Mouse (Mus musculus) frontal cortex, postnatal 25 days (tissue): ENCODE measurements around the gene Gm9970.

Experiments
- DNase-seq, 2 experiments: peaks; one replicate each; pipeline ENCODE4 v3.0.0; 2022; ENCODE audit warnings: low spot score in 2 of 2

Gm9970 gene

DNA sequence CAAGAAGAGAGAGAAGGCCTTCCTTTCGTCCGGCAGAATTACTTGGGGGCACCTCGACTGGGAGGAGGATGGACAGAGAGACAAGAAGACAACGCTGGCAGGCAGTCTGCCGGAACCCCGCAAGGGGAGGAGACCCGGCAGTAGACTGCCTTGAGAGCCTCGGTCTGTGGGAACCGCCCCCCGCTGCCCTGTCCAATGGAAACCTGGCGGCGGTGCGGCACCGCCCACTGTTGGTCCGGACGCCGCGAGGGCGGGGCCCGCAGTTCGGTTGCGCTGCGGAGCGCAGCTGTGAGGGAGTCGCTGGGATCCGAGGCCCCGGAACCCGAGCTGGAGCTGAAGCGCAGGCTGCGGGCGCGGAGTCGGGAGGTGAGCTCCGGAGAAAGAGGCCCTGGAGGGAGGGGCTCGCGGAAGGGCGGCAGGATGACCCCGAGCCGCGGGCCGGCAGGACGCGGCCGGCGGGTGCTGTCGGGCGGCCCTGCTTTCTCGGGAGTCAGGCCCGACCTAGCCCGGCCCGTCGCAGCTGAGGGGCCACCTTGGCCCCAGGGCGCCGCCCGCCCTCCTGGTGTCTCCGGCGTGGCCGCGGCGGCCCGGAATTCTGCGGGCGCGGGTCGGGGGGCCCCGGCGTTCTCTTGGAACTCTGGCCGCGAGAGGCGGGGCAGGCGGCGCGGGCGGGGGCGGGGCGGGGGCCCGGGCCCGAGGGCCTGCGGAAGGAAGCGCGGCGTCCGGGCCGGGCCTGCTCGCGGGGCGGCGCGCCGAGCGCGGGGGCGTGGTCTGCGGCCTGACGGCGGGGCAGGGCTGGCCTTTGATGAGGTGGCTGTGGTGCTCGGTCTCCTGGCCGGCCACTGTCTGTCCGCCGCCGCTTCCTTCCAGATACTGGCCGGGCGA, at the start of gene Gm9970, which contains the start of gene Nrbp1:
Gene Gm9970 (minus strand): TSS at position 596 of the 885 bp plus-strand sequence.
Gene Nrbp1 (plus strand): TSS at position 228 of the 885 bp plus-strand sequence.
- DNase-seq = peak; percentile 82 to 93

DNA sequence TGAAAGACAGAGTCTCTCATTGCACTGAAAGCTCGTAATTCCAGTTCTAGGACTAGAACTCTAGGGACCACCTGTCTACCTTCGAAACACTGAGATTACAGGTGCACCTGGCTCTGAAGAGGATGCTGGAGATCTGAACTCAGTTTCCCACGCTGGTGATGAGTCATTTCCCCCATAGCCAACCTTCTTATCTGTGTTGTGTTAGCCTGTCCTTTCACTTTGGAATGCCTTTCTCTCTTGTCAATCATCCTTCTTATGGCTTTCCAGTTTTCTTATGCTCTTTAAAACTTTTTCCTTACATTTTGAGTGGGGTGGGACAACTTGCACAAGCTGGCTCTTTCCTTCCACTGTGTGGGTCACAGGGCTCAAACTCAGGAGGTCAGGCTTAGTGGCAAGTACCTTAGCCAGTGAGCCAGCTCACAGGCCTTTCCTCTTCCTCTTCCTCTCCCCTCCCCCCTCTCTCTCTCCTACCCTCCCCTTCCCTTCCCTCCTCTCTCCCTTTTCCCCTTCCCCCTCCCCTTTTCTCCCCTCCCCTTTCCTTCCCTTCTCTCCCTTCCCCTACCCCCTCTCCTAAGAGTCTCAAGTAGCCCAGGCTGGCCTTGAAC, 48.7 kb upstream of the Gm9970 start:
- no peak for DNase-seq

DNA sequence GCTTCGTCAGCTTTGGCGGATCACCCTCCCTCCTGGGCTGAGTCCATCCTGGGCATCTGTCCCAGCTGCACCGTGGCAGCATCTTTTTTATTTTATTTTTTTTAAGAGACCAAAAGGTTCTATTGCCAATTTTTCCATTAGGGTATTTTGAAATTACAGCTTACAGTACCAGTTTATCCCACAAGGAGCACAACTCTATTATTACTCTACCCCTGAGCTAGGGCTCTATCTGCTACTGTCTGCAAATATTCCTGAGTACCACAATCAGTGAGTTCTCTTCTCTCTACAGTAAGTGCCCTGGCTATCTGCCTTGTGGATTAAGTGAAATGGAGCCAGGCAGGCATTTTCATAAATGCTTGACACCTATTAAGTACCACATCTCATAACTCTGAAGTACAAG, 47.6 kb upstream of the Gm9970 start:
- DNase-seq = no peak

DNA sequence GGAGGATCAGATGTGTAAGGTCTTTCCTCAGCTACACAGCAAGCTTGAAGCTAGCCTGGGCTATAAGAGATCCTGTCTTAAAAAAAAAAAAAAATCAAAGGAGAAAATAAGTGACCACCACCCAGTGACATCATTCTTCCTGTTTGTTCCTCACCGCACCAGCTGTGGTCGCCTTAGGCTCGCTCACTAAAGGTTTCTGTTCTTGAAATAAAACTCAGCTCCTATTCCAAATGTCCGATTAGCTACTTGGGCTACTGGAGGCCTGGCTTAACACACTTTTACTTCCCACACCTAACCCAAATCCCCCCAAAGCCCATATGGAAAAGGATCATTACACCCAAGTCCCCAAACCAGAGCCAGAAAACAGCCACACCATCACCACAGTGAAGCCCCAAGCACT, 47.2 kb upstream of the Gm9970 start:
- no peak for DNase-seq

DNA sequence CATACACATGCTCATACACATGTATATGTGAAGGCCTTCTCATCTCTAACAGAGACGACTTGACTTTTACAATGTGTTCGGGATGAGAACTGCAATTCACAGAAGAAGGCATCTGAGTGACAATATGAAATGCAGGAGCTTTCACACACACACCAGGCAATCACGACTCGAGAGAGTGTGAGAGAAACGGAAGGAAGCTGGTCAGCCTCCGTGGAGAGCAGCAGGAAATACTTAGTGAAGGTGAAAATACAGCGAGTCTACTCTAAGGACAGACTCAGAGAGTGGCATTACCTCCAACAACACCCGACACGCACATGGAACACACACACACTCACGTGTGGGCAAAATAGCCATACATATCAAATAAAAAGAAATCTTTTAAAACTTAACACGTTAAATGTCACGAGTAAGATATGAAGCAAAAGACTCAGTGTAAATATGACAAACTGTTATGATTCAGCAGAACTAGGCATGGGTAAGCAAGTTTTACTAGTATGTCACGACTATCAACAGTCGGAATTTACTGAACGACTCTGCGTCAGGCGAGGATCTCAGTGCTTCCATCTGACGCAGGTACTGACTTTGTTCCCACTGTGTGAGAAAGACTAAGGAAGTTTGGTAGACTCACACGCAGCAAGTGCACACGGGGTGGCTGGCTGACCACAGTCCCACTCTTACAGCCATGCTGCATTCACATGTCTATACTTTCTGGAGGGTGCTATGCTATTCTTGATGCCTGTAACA, 38.4 kb upstream of the Gm9970 start:
- DNase-seq = no peak

DNA sequence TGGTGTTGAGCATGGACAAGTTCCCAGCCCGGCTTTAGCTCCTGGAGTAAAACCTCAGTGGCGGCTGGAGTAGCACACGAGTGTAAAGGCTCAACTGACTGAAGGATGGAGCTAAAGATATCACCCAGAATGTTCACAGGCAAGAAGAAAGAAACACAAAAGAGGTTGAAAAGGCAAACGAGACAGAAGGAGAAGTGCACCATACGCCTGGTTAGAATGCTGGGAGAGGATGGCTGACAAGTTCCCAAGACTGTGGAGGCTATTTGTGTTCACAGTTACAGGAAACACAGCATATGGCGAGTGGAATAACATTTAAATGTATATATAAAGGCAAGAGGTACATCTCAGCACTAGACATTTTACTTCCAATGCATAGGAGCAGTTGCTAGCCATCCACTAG, 32.0 kb upstream of the Gm9970 start:
- DNase-seq = no peak

DNA sequence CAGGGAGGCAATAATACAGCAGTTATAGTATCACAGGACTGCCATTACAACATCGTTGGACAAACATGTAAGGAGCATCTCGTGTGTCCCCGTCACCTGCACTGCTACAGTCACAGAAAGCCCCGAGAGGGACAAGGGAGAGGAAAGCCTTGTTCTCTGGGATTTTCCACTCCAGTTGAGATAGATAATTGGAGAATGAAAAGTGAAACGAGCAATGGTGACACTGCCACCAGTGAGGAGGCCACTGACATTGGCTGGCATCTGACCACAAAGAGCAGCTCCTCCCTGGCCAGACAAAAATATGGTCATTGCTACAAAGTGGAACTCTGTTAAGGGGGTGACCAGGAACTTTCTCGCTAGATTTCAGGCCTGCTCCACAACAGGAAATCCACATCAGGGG, 26.7 kb upstream of the Gm9970 start:
- DNase-seq = no peak

DNA sequence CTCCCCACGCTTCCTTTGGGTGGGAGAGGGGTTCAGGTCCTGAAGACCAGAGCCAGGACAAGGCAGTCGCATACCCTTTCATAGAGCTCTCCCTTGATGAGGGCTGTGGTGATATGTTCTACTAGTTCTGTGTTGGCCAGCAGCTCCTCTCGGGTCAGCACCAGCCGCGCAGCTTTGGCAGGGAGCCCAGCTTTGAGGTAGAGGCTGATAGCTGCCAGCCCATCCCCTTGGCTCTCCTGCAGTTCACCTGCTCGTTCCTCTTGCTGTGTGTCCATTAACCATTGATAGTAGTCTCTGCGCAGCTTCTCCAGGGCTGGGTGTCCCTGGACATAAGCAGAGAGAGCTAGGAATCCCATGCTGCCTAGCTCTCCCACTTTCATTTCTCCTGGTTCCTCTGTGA, 25.1 kb upstream of the Gm9970 start:
- DNase-seq = no peak

DNA sequence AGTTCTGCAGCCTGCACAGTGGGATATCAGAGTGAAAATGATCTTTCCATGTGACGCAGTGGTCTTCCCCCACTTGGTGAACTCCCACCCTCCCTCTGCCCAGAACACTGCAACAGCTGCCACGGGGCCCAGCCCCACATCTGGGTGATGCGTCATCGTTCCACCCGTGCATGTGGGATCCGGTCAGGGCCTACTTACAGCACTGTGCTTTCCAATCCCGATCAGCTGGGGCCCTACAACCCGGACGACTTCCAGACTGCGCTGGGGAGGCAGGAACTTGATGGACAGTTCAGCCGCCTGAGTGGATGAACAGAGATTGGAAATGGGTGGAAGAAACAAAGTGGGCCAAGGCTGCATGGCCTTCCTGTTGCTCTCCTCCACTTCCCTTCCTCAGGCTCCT, 16.6 kb upstream of the Gm9970 start:
- no peak for DNase-seq

DNA sequence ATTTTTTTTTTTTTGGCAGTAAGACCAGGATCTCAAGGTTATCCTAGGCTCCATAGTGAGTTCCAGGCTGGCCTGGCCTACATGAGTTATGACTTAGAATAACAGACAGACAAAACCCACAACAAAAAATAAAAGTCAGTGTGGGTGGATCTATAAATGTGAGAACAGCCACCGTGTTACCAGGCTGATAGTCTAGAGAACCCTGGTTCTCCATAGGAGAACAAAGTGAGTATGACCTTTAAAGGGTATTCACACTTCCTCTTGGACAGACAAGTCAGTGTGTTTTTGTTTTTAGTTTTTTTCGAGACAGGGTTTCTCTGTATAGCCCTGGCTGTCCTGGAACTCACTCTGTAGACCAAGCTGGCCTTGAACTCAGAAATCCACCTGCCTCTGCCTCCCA, 14.9 kb upstream of the Gm9970 start:
- no peak for DNase-seq

DNA sequence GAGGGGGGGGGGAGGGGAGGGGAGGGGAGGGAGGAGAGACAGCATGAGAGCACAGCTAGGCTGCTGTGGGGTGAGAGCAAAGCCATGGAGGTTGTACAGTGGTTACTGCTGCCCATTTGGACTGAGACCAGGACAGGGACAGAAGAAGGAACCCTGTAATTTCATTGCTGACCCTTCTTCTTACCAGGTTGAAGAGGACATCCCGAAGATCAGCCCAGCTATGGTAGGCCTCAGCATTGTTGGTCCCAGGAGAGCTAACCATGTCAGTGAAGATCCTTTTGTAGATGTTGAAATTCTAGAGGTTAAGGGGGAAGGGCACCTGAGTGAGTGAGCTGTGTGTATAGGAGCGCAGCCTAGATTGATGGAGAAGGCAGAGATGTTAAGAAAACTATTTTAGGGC, 14.3 kb upstream of the Gm9970 start:
- DNase-seq = no peak

DNA sequence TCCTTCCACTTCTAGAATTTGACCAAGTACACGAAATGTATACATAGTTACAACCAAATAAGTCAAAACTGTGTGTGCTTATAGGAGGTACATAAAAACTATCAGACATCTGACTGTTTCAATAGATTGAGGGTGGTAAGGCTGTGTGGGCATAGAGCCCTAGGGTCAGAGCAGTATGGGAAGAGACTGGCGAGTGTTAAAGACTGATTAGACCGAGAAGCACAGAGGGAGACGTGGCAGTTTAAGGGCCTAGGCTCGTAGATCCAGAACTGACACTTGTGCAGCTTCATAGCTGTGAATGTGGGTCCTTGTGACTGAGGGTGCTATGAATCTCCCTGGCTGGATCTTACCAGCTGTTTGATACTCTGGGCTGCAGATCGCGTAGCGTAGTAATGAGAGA, 13.9 kb upstream of the Gm9970 start:
- DNase-seq = no peak

DNA sequence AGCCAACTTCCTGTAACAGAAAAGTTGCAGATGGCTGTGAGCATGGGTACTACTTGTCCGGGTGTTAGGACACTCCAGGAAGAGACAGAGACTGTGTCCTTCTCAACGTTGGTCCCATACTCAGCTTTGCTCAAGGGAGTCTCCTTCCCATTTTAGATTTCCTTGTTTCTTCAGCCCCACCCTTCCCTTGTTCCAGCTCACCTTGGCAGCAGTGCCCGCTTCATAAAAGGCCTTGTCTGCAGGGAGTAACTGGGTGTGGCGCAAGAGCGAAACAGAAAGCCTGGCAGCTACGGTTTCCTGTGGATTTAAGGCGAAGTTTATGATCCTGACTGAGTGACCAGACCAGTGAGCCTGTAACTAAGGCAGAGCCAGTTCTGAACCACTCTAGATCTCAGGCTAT, 13.4 kb upstream of the Gm9970 start:
- DNase-seq = no peak

DNA sequence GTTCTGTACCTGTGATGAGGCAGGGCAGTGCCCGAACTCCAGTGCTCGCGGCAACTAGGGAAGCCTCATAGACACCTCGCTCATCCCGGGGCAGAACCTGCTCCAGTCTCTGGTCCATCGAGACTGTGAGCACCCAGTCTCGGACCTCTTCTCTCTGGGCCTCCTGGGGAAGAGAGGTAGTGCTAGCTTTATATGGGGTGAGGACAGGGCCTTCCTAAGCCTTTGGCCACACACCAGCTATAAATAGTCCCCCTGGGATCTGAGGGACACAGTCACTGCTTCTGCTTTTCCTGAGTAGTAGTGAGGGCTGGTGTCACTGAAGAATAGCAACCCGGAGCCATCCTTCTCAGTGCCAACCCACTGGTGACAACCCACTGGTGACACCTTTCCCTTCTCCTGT, 12.8 kb upstream of the Gm9970 start:
- DNase-seq = no peak

DNA sequence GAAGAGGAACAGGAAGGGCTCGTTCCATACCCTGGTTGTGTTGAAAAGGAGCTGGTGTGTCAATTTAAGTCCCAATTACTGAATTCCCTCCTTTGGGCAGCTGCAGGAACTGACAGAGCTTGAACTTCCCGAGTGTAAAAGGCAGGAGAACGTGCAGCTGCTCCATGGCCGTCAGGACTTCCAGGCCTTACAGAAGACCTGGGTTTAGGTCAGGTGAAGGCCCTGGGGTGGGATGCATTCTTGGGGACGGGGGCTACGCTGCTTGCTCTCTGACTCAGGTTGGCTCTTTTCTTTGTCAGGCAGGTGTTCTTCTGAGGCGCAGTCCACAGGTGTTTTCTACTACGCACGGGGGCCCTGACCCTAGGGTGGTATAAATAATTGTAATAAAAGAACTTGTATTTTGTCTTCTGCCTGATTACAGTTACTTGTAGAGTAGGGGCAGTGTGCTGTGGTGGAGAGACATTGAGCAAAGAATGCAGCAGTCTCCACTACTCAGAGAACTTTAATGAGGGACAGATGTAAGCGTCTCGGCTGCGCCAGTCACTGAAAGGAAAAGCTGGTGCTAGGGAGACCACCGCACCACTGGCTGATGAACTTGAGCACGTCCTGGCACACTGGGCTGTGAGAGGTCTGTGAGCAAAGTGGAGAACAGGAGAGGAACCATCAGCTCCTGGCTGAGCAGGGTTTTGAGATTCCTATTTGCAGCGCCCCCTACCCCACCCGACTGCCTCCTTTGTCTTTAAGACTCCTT, 11.9 kb upstream of the Gm9970 start:
- DNase-seq = no peak

DNA sequence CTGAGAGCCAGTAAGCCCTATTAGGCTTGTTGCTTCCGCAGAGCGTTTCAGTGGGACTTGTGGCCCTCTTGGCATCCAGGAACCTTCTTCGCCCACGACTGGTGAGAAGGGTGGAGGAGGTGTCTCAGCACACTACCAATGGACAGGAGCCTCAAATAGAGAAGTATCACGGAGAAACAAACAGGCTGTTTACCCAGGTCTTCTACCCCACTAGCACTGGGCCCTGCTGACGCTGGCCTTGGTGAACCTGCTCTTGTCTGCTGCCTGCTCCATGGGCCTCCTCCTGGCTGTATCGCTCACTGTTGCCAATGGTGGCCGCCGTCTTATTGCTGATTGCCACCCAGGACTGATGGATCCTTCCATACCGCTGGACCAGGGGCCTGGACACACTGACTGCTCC, 11.1 kb upstream of the Gm9970 start:
- DNase-seq = no peak

DNA sequence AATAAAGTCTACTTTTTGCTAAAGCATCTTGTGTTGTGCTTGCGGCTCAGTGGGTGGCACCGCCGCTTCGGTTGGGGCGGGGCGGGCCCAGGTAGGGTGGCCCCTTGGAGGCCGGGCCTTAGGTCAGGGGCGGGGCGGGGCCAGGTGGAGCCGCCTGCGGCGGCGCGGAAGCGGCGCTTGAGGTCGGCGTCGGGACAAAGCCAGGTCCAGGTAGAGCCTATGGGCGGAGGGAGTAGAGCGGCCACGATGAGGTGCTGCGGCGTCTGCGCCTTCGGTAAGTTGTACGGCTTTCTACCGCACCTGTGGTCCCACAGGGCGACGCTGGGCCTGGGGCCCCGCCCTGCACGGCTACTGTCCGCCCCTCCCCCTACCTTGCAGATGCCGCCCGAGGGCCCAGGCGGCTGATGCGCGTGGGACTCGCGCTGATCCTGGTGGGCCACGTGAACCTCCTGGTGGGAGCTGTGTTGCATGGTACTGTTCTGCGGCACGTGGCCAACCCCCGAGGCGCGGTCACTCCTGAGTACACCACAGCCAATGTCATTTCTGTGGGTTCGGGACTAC, 10.6 kb upstream of the Gm9970 start, which contains the start of gene Krtcap3:
Gene Krtcap3 (plus strand): TSS at position 151 of the 561 bp plus-strand sequence.
- DNase-seq = no peak

DNA sequence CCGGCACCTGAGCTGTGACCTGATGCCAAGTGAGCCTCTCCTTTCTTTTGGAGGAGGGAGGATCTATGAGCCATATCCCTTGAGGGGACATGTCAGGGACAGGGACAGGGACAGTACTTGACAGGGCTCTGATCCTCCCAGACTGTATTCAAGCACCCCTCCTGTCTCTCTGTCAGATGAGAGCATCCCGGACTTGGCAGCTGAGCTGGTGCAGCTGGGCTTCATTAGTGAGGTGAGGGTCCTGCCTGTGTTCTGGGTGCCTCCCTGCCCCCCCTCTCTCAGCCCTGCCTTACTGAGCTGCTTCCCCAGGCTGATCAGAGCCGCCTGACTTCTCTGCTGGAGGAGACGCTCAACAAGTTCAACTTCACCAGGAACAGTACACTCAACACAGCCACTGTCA, 9.7 kb upstream of the Gm9970 start:
- DNase-seq = no peak

DNA sequence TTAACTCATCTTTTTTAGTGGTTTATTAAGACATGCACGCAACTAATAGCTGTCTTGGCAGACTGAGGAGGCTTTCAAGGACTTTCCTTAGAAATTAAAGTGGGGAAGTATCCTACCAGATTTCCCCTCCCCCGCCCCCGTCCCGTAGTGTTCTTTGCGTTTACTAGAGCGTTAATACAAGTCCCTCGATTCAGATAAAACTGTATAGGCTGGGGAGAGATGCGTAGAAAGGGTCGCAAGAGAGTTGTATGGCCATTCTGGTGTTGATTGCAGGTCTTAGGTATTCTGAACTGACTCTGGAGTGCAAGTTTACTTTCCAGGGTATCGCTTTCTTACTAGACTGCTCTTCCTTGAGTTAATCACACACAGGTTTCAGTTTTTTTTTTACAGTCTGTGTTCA, 1.2 kb upstream of the Gm9970 start:
- DNase-seq = no peak

DNA sequence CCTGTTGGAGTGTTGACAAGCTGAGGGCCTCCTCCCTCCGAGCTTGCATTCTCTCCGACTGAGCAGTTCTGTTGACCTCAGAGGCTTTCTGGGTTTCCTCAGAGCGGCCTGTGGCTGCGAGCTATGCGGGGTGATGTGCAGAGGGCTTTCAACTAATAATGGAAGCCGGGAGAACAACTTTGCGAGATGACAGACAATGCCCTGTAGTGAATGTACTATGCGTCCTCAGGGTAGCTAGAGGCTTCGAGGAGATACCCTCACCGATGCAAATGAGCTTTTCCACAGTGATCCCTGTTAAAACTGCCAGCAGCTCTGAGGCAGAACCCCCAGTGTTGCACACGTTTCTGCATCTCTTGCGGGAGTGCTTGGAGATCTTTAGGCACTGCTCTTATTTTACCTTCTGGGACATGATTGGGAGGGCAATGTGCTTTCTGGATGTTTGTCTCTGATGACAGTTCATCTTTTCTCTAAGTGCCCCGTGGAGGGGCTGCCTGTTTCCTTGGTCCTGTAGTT, 546 bp upstream of the Gm9970 start:
- no peak for DNase-seq

DNA sequence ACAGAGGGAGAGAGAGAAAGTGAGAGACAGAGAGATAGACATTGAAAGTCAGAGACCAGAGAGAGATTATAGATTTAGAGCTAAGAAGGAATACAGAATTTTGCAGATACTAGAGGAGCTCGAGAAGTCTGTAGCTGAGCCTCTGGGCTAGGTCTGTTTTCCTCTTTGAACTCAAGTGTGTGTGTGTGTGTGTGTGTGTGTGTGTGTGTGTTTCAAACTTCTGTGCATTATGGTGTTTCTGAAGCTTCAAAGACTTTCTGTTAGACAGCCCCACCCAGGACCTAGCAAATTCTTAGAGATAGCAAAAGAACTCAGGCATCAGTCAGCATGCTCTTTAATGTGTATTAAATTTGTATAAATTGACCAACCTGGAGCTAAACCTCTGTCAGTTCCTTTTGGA, 14.4 kb downstream of the Gm9970 start:
- DNase-seq = no peak
